Mouse (Mus musculus) hindbrain, embryonic 10.5 days (tissue): Measurements from ENCODE around the gene Defb35. TPM values are rescaled to one million over a fixed set of nuclear protein-coding genes. Genes with fewer than 3 reads are reported as not detected.

Experiments
- DNase-seq: peaks from one replicate; pipeline ENCODE4 v3.0.0-alpha.2; 2017; ENCODE audit warnings: low spot score
- H3K27ac ChIP-seq: fragments of 300-500 bp; sonication (generic); 2 replicates; pipeline ENCODE4 v1.5.1; 2016; ENCODE audit warnings: mild to moderate bottlenecking, moderate library complexity
- H3K27me3 ChIP-seq: fragments of 300-500 bp; sonication (generic); 2 replicates; pipeline ENCODE4 v1.6.1; 2016; ENCODE audit warnings: mild to moderate bottlenecking; ENCODE audit not compliant: poor library complexity, insufficient read depth, severe bottlenecking
- H3K36me3 ChIP-seq: fragments of 300-500 bp; sonication (generic); 2 replicates; pipeline ENCODE4 v1.6.1; 2016; ENCODE audit warnings: mild to moderate bottlenecking, moderate library complexity
- H3K4me1 ChIP-seq: fragments of 300-500 bp; sonication (generic); replicated peaks from 2 replicates; pipeline ENCODE4 v1.6.1; 2016; ENCODE audit warnings: mild to moderate bottlenecking
- H3K4me3 ChIP-seq: fragments of 300-500 bp; sonication (generic); 2 replicates; pipeline ENCODE4 v1.5.1; 2016; ENCODE audit warnings: mild to moderate bottlenecking, moderate library complexity
- H3K9me3 ChIP-seq: fragments of 300-500 bp; sonication (generic); 2 replicates; pipeline ENCODE4 v1.6.1; 2016; ENCODE audit warnings: mild to moderate bottlenecking, moderate library complexity
- WGBS: fragments of 180-500 bp; shearing (Covaris S2); methylation state at CpG from one replicate; pipeline ENCODE4 v1.1.7; 2016; 5-methylcytosine and 5-hydroxymethylcytosine counted together
- polyA plus RNA-seq: library from polyadenylated mRNA; unstranded; fragments of >200 nt; fragmentation: Nextera tagmentation; extraction: Ambion mirVana; gene quantifications from 2 replicates; pipeline ENCODE4 v1.2.1, GENCODE M21; 2016

Gene Defb35
- polyA plus RNA-seq, 1 experiment from 2014 or later: not detected

- Histone ChIP-seq H3K36me3 (no peaks in the 10 kb centered on the region), H3K27me3 (no peaks in the 10 kb centered on the region), H3K4me1 (no peaks in the 10 kb centered on the region), H3K9me3 (no peaks in the 10 kb centered on the region), H3K4me3 (no peak within 1 kb of the TSS), H3K27ac (no peak within 1 kb of the TSS)
- WGBS: 92% methylated on average over 3 of the region's 3 CpGs
- no peak for DNase-seq
Measured at GRCm38 (mm10) chr8:21969475-21969874, 31.3 kb downstream of the Defb35 start, which contains the start of gene Ccdc70. Gene Ccdc70 (plus strand): TSS chr8:21969775.

DNA sequence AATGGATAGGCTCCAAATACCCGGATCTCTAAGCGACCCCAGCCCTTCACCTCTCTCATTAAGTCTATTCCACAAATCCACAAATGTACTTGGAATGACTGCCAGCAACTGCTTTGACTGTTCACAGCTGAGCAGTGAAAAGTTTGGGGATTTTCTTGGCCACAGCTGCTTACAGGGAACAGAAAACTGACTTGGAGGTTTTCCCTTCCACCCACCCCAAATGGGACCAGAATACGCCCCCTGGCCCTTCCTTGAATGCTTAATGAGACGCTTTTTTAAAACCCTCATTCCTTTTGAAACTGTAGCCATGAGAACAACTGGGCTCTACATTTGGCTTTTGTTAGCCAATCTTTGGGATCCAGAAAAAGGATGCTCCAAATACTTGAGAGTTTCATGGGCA is 40.0 kb downstream of the Defb35 start:
- 62% methylated on average over 4 of the region's 4 CpGs for WGBS
- Histone ChIP-seq H3K27ac (no peak overlapping the region), H3K4me1 (no peaks in the 10 kb centered on the region), H3K36me3 (no peaks in the 10 kb centered on the region), H3K9me3 (no peaks in the 10 kb centered on the region), H3K4me3 (no peak overlapping the region), H3K27me3 (no peaks in the 10 kb centered on the region)
- no peak for DNase-seq

DNA sequence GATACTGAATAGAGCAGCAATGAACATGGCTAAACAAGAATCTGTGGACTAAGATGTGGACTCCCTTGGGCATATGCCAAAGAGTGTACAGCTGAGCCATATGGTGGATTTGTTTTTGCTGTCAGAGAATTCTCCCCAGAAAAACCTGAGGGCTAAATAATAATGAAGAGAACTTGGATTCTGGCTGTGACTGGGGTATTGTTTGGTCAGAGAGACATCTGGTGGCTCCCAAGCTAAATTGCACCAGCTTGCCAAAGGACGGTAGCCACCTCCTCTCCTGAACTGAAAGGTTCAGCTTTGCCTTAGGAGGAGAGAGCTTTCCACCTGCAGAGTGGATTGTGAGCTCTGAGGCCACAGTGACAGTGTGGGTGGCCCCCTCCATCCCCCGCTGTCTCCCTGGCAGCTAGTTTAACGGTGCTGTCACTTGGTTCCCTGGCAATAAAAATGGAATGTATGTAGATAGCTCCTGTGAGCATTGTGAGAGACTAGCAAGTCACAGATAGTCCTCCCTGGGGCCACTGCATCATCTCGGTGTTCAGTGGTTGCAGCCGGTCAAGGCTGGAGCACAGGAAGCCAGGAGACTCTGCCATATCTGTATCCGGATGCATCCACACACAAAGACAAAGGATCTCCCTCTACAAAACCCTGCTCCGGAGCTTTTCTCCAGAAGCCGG is 43.6 kb downstream of the Defb35 start:
- no peak overlapping the region for H3K4me3 ChIP-seq
- H3K27me3 ChIP-seq: no peaks in the 10 kb centered on the region
- no peaks in the 10 kb centered on the region for H3K4me1 ChIP-seq
- WGBS: 63% methylated on average over 8 of the region's 8 CpGs
- H3K27ac ChIP-seq: no peak overlapping the region
- H3K36me3 ChIP-seq: no peaks in the 10 kb centered on the region
- H3K9me3 ChIP-seq: no peaks in the 10 kb centered on the region
- DNase-seq: no peak

Other genes with a start within 250 kb of the Defb35 start
- gene AY761184, start 234.7 kb upstream of the Defb35 start, polyA plus RNA-seq: not detected in 2 replicates
- gene Defa24, start 203.9 kb upstream of the Defb35 start, polyA plus RNA-seq: not detected in 2 replicates
- not detected in 2 replicates for gene Defb50, start 114.8 kb upstream of the Defb35 start, polyA plus RNA-seq
- not detected in 2 replicates for gene Defb2, start 98.4 kb upstream of the Defb35 start, polyA plus RNA-seq
- not detected in 2 replicates for gene Defb10, start 79.5 kb upstream of the Defb35 start, polyA plus RNA-seq
- 0.65 TPM in 1 of 2 replicates, not detected in the other for gene Defb9, start 52.9 kb upstream of the Defb35 start, polyA plus RNA-seq
- 1.1 and 13.9 TPM in 2 replicates for gene Defb11, start 31.9 kb upstream of the Defb35 start, polyA plus RNA-seq
- not detected in 2 replicates for gene Defb15, start 5.6 kb upstream of the Defb35 start, polyA plus RNA-seq
- not detected in 2 replicates for gene Defb13, start 8.4 kb downstream of the Defb35 start, polyA plus RNA-seq
- gene Fam90a1a, start 20.4 kb downstream of the Defb35 start, polyA plus RNA-seq: not detected in 2 replicates
- not detected in 2 replicates for gene Ccdc70, start 31.4 kb downstream of the Defb35 start, polyA plus RNA-seq
- 2.5 TPM in 2 replicates for gene Atp7b, start 122.0 kb downstream of the Defb35 start, polyA plus RNA-seq
- gene Alg11, start 122.4 kb downstream of the Defb35 start, polyA plus RNA-seq: 30.3 and 34.4 TPM in 2 replicates
- 0.29 and 0.69 TPM in 2 replicates for gene Nek5, start 186.7 kb downstream of the Defb35 start, polyA plus RNA-seq
- 7.6 and 9.1 TPM in 2 replicates for gene Nek3, start 228.1 kb downstream of the Defb35 start, polyA plus RNA-seq
- 37.5 and 46.4 TPM in 2 replicates for gene Ckap2, start 247.5 kb downstream of the Defb35 start, polyA plus RNA-seq